Mouse (Mus musculus): ENCODE data around the gene Srp54a. TPM values are rescaled to one million over a fixed set of nuclear protein-coding genes. Genes with fewer than 3 reads are reported as not detected.
"Not testable (repeated sequence)": the region's sequence is repeated elsewhere in the genome, so short reads cannot be mapped to it uniquely, and the experiment has no call there.

The Srp54a gene
- polyA plus RNA-seq, 1 experiment, result 28.2 TPM

DNA sequence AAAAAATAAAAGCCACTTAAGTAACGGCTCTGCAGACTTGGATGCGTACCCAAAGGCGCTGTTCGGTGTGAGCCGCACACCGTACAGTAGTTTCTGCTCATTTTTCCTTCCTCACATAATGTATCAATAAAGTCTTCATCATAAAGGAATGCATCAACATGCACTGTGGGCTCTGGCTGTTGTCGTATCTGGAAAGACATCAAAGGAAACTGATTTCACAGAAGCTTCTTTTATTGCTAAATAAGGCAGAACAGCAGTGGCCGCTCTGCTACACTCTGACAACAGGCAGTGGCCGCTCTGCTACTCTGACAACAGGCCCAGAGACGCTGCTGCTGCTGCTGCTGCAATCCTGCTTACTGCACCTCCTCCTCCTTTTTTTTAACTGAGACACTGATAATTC, 19.1 kb upstream of the Srp54a start:
- Histone ChIP-seq H3K27me3 (ENCODE audit: control insufficient read depth, insufficient read depth, insufficient read length) (no peaks in the 10 kb centered on the region), H3ac (ENCODE audit: control insufficient read depth, insufficient read length) (no peak overlapping the region), H3K4me3 (no peak overlapping the region), H3K4me2 (ENCODE audit: low read depth) (no peak overlapping the region), H3K36me3 (ENCODE audit: control insufficient read depth, insufficient read depth) (peaks cover 5% of the 10 kb centered on the region), H3K79me2 (ENCODE audit: control insufficient read depth, insufficient read depth) (no peaks in the 10 kb centered on the region)
- no peak for TF ChIP-seq USF1 (IDR thresholded peaks at IDR 0.05; ENCODE audit: low read depth)
- TF ChIP-seq TCF12 (IDR thresholded peaks at IDR 0.05; ENCODE audit: insufficient read depth, poor library complexity, severe bottlenecking), result no peak
- no peak for TF ChIP-seq CEBPB (IDR thresholded peaks at IDR 0.05; ENCODE audit: insufficient read depth, poor library complexity, severe bottlenecking)
- TF ChIP-seq SRF (IDR thresholded peaks at IDR 0.05; ENCODE audit: control insufficient read depth, insufficient read length, low read depth), result no peak
- TF ChIP-seq POLR2AphosphoS2 (IDR thresholded peaks at IDR 0.05; ENCODE audit: insufficient read length, low read depth), result no peak
- TF ChIP-seq E2F4 (IDR thresholded peaks at IDR 0.05; ENCODE audit: insufficient read depth), result no peak
- no peak for TF ChIP-seq MYOG (IDR thresholded peaks at IDR 0.05; ENCODE audit: control insufficient read depth in 1 of 3, insufficient read depth in 1 of 3, insufficient read length in 2 of 3, low read depth in 2 of 3)
- TF ChIP-seq TCF3 (IDR thresholded peaks at IDR 0.05; ENCODE audit: insufficient read length, low read depth), result no peak
- no peak for TF ChIP-seq REST (IDR thresholded peaks at IDR 0.05; ENCODE audit: insufficient read depth, insufficient read length)
- TF ChIP-seq POLR2A (IDR thresholded peaks at IDR 0.05; ENCODE audit: insufficient read length, low read depth), result no peak
- TF ChIP-seq MAX (IDR thresholded peaks at IDR 0.05; ENCODE audit: low read depth), result no peak
- TF ChIP-seq MYOD1 (IDR thresholded peaks at IDR 0.05; ENCODE audit: control insufficient read depth in 1 of 3, insufficient read length in 2 of 3, low read depth in 2 of 3), result no peak

DNA sequence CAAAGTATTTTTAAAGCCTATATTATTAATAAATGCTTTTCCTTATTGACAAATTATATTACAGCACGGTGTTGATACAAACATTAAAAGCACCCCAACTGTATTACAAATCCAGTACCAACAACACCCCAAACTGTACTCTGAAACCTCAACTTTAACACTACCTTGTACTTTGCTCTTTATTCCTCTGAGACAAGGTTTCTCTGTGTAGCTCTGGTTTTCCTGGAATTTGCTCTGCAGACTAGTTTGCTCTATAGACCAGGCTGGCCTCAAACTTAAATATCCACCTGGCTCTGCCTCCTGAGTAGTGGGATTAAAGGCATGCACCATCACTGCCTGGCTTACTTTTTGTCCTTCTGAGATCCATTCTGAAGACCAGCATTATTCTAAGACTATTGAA, 17.9 kb upstream of the Srp54a start:
- no peak overlapping the region for H3K4me3 ChIP-seq
- H3K4me2 ChIP-seq (ENCODE audit: low read depth), result no peak overlapping the region
- peaks cover 3% of the 10 kb centered on the region for H3K36me3 ChIP-seq (ENCODE audit: control insufficient read depth, insufficient read depth)
- no peaks in the 10 kb centered on the region for H3K79me2 ChIP-seq (ENCODE audit: control insufficient read depth, insufficient read depth)
- no peak for TF ChIP-seq CEBPB (IDR thresholded peaks at IDR 0.05; ENCODE audit: insufficient read depth, poor library complexity, severe bottlenecking)
- TF ChIP-seq POLR2A (IDR thresholded peaks at IDR 0.05; ENCODE audit: insufficient read length, low read depth), result no peak
- TF ChIP-seq TCF3 (IDR thresholded peaks at IDR 0.05; ENCODE audit: insufficient read length, low read depth), result no peak
- no peak for TF ChIP-seq USF1 (IDR thresholded peaks at IDR 0.05; ENCODE audit: low read depth)
- no peak for TF ChIP-seq REST (IDR thresholded peaks at IDR 0.05; ENCODE audit: insufficient read depth, insufficient read length)
- TF ChIP-seq POLR2AphosphoS2 (IDR thresholded peaks at IDR 0.05; ENCODE audit: insufficient read length, low read depth), result no peak
- TF ChIP-seq MAX (IDR thresholded peaks at IDR 0.05; ENCODE audit: low read depth), result no peak
- TF ChIP-seq SRF (IDR thresholded peaks at IDR 0.05; ENCODE audit: control insufficient read depth, insufficient read length, low read depth), result no peak
- no peak for TF ChIP-seq TCF12 (IDR thresholded peaks at IDR 0.05; ENCODE audit: insufficient read depth, poor library complexity, severe bottlenecking)
- TF ChIP-seq E2F4 (IDR thresholded peaks at IDR 0.05; ENCODE audit: insufficient read depth), result no peak
- TF ChIP-seq MYOG (IDR thresholded peaks at IDR 0.05; ENCODE audit: control insufficient read depth in 1 of 3, insufficient read depth in 1 of 3, insufficient read length in 2 of 3, low read depth in 2 of 3), result no peak
- TF ChIP-seq MYOD1 (IDR thresholded peaks at IDR 0.05; ENCODE audit: control insufficient read depth in 1 of 3, insufficient read length in 2 of 3, low read depth in 2 of 3), result no peak
- no peaks in the 10 kb centered on the region for H3K27me3 ChIP-seq (ENCODE audit: control insufficient read depth, insufficient read depth, insufficient read length)
- no peak overlapping the region for H3ac ChIP-seq (ENCODE audit: control insufficient read depth, insufficient read length)

DNA sequence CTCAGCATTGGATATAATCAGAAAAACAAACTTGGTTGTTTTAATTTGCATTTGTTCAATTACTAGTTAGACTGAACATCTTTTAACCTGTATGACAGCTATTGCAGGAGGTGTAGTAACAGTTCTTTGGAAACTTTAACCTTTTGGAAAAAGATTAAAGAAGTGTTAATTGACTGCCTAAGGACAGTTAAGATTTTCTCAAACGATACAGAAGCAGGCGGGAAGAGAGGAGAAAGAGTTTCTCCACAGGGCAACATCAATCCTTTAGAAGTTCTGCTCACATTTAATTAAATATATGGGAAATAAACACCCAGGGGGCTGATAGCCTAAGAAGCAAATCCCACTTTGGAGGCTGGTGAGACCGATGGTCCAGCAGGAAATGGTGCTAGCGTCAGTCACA, 7.6 kb upstream of the Srp54a start:
- H3K4me2 ChIP-seq (ENCODE audit: low read depth), result no peak overlapping the region
- H3K4me3 ChIP-seq, result no peak overlapping the region
- no peak overlapping the region for H3ac ChIP-seq (ENCODE audit: control insufficient read depth, insufficient read length)
- TF ChIP-seq POLR2AphosphoS2 (IDR thresholded peaks at IDR 0.05; ENCODE audit: insufficient read length, low read depth) (no peak), POLR2A (IDR thresholded peaks at IDR 0.05; ENCODE audit: insufficient read length, low read depth) (no peak), TCF12 (IDR thresholded peaks at IDR 0.05; ENCODE audit: insufficient read depth, poor library complexity, severe bottlenecking) (no peak), MAX (IDR thresholded peaks at IDR 0.05; ENCODE audit: low read depth) (no peak), E2F4 (IDR thresholded peaks at IDR 0.05; ENCODE audit: insufficient read depth) (no peak), SRF (IDR thresholded peaks at IDR 0.05; ENCODE audit: control insufficient read depth, insufficient read length, low read depth) (no peak), MYOD1 (IDR thresholded peaks at IDR 0.05; ENCODE audit: control insufficient read depth in 1 of 3, insufficient read length in 2 of 3, low read depth in 2 of 3) (no peak)
- H3K27me3 ChIP-seq (ENCODE audit: control insufficient read depth, insufficient read depth, insufficient read length), result no peaks in the 10 kb centered on the region
- H3K36me3 ChIP-seq (ENCODE audit: control insufficient read depth, insufficient read depth), result no peaks in the 10 kb centered on the region
- peaks cover 8% of the 10 kb centered on the region for H3K79me2 ChIP-seq (ENCODE audit: control insufficient read depth, insufficient read depth)

DNA sequence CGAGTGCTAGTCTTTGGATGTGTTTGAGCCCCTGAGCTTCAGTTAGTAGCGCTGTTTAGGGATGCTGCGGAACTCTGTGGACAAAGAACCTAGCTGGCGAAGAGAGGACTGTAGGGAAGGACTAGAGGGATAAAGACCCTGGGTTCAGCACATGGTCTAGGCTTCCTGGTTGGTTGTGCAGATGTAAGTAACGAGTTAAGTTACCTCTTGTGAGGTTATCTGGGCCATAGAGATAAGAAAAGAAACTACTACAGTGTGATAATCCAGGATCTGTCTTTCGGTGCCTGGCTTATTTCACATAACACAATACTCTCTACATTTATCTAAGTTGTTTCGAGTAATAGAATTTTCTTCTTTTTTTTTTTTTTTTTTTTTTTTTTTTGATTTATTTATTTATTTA, 6.4 kb upstream of the Srp54a start:
- no peaks in the 10 kb centered on the region for H3K36me3 ChIP-seq (ENCODE audit: control insufficient read depth, insufficient read depth)
- H3K79me2 ChIP-seq (ENCODE audit: control insufficient read depth, insufficient read depth), result peaks cover 14% of the 10 kb centered on the region
- H3K4me3 ChIP-seq, result no peak overlapping the region
- no peak overlapping the region for H3K4me2 ChIP-seq (ENCODE audit: low read depth)
- TF ChIP-seq POLR2A (IDR thresholded peaks at IDR 0.05; ENCODE audit: insufficient read length, low read depth) (no peak), MYOG (IDR thresholded peaks at IDR 0.05; ENCODE audit: control insufficient read depth in 1 of 3, insufficient read depth in 1 of 3, insufficient read length in 2 of 3, low read depth in 2 of 3) (no peak), POLR2AphosphoS2 (IDR thresholded peaks at IDR 0.05; ENCODE audit: insufficient read length, low read depth) (no peak), REST (IDR thresholded peaks at IDR 0.05; ENCODE audit: insufficient read depth, insufficient read length) (no peak), TCF3 (IDR thresholded peaks at IDR 0.05; ENCODE audit: insufficient read length, low read depth) (no peak), MYOD1 (IDR thresholded peaks at IDR 0.05; ENCODE audit: control insufficient read depth in 1 of 3, insufficient read length in 2 of 3, low read depth in 2 of 3) (no peak), SRF (IDR thresholded peaks at IDR 0.05; ENCODE audit: control insufficient read depth, insufficient read length, low read depth) (no peak), CEBPB (IDR thresholded peaks at IDR 0.05; ENCODE audit: insufficient read depth, poor library complexity, severe bottlenecking) (no peak), MAX (IDR thresholded peaks at IDR 0.05; ENCODE audit: low read depth) (no peak), TCF12 (IDR thresholded peaks at IDR 0.05; ENCODE audit: insufficient read depth, poor library complexity, severe bottlenecking) (no peak)
- H3K27me3 ChIP-seq (ENCODE audit: control insufficient read depth, insufficient read depth, insufficient read length), result no peaks in the 10 kb centered on the region
- H3ac ChIP-seq (ENCODE audit: control insufficient read depth, insufficient read length), result no peak overlapping the region

DNA sequence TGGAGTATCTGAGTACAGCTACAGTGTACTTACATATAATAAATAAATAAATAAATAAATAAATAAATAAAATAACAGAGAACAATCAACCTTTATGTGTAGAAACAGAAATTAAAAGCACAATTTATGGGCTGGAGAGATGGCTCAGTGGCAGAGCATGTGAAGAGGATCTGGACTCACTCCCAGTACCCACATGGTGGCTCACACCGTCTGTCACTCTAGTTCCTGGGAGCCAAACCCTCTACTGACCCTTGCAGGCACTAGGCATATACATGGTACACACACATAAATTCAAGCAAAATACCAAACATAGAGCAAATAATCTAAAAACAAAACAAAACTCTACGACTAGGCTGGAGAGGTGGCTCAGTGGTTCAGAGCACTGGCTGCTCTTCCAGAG, 4.8 kb upstream of the Srp54a start:
- no peak overlapping the region for H3ac ChIP-seq (ENCODE audit: control insufficient read depth, insufficient read length)
- no peak overlapping the region for H3K4me3 ChIP-seq
- H3K4me2 ChIP-seq (ENCODE audit: low read depth), result no peak overlapping the region
- no peaks in the 10 kb centered on the region for H3K36me3 ChIP-seq (ENCODE audit: control insufficient read depth, insufficient read depth)
- H3K79me2 ChIP-seq (ENCODE audit: control insufficient read depth, insufficient read depth), result peaks cover 21% of the 10 kb centered on the region
- no peaks in the 10 kb centered on the region for H3K27me3 ChIP-seq (ENCODE audit: control insufficient read depth, insufficient read depth, insufficient read length)
- TF ChIP-seq REST (IDR thresholded peaks at IDR 0.05; ENCODE audit: insufficient read depth, insufficient read length) (no peak), SRF (IDR thresholded peaks at IDR 0.05; ENCODE audit: control insufficient read depth, insufficient read length, low read depth) (no peak), MYOG (IDR thresholded peaks at IDR 0.05; ENCODE audit: control insufficient read depth in 1 of 3, insufficient read depth in 1 of 3, insufficient read length in 2 of 3, low read depth in 2 of 3) (no peak), USF1 (IDR thresholded peaks at IDR 0.05; ENCODE audit: low read depth) (no peak), TCF12 (IDR thresholded peaks at IDR 0.05; ENCODE audit: insufficient read depth, poor library complexity, severe bottlenecking) (no peak), MYOD1 (IDR thresholded peaks at IDR 0.05; ENCODE audit: control insufficient read depth in 1 of 3, insufficient read length in 2 of 3, low read depth in 2 of 3) (no peak), POLR2A (IDR thresholded peaks at IDR 0.05; ENCODE audit: insufficient read length, low read depth) (no peak), CEBPB (IDR thresholded peaks at IDR 0.05; ENCODE audit: insufficient read depth, poor library complexity, severe bottlenecking) (no peak)

DNA sequence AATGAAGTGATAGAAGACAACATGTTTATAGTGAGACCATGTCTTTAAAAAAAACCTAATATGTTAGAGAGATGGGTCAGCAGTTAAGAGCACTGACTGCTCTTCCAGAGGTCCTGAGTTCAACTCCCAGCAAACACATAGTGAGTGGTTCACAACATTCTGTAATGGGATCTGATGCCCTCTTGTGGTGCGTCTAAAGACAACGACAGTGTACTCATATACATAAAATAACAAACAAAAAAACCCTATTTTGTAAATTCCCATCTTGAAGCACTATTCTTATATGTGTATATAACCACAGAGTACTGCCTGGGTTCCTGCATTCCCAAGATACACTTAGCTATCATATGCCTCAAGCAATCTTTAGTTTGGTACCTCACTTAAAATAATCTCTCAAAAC, 1.4 kb upstream of the Srp54a start:
- H3K27me3 ChIP-seq (ENCODE audit: control insufficient read depth, insufficient read depth, insufficient read length); H3ac ChIP-seq (ENCODE audit: control insufficient read depth, insufficient read length); H3K36me3 ChIP-seq (ENCODE audit: control insufficient read depth, insufficient read depth): not testable (repeated sequence)
- Histone ChIP-seq H3K4me3 (peak overlapping the region; percentile 49), H3K4me2 (ENCODE audit: low read depth) (peak overlapping the region; percentile 78), H3K79me2 (ENCODE audit: control insufficient read depth, insufficient read depth) (peaks cover 18% of the 10 kb centered on the region)

DNA sequence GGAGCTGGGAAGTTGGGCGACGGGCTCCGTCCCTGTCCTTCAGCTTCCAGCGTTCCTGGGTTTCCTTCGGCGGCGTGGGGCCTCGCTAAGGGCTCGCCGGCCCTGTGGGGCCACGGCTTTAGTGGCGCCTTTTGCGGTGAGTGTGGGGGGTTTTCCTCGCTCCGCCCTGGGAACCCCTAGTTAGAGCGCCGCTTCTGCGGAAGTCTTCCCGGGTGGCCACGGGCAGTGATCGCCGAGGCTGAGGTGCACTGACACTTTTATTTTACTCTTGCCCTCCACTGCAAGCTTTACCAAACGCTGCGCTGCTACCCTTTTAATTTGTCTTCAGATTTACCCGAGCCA, 510 bp downstream of the Srp54a start:
- not testable (repeated sequence) for H3K36me3 ChIP-seq (ENCODE audit: control insufficient read depth, insufficient read depth); H3K27me3 ChIP-seq (ENCODE audit: control insufficient read depth, insufficient read depth, insufficient read length)
- peak overlapping the region; percentile 49 for H3K4me3 ChIP-seq
- H3K79me2 ChIP-seq (ENCODE audit: control insufficient read depth, insufficient read depth), result peaks cover 18% of the 10 kb centered on the region
- peak overlapping the region; percentile 28 for H3ac ChIP-seq (ENCODE audit: control insufficient read depth, insufficient read length)
- H3K4me2 ChIP-seq (ENCODE audit: low read depth), result peak overlapping the region; percentile 24

Data from myocyte (in vitro differentiated cells).